Mouse (Mus musculus): Measurements from ENCODE around the gene Tfr2.

DNA sequence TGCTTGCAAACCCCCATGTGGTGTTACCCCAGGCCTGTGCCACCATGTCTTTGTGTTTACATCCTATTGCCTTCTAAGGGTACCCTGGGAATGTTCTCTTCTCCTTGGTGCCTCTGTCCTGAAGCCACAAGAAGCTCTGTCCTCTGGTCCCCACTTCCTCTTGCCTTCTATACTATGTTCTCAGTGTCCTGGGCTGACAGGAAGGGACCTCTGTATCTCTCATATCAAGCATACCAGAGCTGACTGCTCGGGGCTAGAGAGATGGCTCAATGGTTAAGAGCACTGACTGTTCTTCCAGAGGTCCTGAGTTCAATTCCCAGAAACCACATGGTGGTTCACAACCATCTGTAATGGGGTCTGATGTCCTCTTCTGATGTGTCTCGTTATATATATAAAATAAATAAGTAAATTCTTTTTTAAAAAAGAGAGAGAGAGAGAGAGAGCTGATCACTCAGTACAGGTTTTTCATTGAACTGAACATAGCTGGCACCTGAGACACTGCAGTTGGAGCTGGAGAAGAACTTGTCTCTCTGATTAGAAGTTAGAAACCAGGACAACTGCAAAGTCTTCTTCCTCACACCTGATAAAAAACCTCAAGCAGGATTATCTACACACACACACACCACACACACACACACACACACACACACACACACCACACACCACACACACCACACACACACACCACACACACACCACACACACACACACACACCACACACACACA is 28.6 kb downstream of the Tfr2 start:
- TF ChIP-seq POLR2A (IDR thresholded peaks at IDR 0.05; ENCODE audit: borderline replicate concordance, extremely low read depth, low read depth, low read length) = no peak
- no peak for TF ChIP-seq CTCF (IDR thresholded peaks at IDR 0.05; ENCODE audit: insufficient read depth, low read length)

Data from lung, adult 2 months (tissue).